Mouse (Mus musculus) left cerebral cortex, postnatal 10 days (tissue): ENCODE results near the gene Atxn1. TPM values are rescaled to one million over a fixed set of nuclear protein-coding genes. Genes with fewer than 3 reads are reported as not detected.

ENCODE experiments used
- DNase-seq, 2 experiments: peaks; one replicate each; pipeline ENCODE4 v3.0.0; 2021 to 2022; ENCODE audit warnings: low spot score in 2 of 2, mixed read lengths in 1 of 2; ENCODE audit errors: extremely low spot score in 1 of 2
- intact Hi-C: fragments of 180-260 bp; cut with DNase I; formaldehyde crosslinking; loops from one replicate; pipeline ENCODE4 v1.15.1; 2025
- total RNA-seq, 2 experiments: library from RNA; stranded (reverse); gene quantifications; 2 replicates each; pipeline ENCODE4 v1.2.3; 2021

The Atxn1 gene
- total RNA-seq, 2 experiments from 2014 or later, result 149 to 152 TPM

DNA sequence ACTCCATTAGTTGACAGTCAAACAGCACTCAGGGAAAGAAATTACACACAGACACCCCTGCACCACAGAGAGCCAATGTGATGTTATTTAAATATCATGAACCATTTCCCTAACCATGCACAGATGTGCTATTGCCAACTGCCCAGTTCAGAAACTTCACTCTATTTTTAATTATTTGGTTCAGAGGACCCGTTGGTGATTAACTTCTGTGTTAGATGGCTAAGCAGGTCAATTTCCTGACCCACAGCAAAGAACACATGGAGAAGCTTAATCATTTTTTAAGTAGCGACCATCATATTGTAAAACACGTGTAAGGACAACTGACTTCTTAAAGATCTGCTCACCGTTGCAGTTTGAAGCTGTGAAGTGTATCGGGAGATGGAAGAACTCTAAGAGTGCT is 26.7 kb downstream of the Atxn1 start:
- intact Hi-C loops, result no loop called here
- DNase-seq, result no peak

DNA sequence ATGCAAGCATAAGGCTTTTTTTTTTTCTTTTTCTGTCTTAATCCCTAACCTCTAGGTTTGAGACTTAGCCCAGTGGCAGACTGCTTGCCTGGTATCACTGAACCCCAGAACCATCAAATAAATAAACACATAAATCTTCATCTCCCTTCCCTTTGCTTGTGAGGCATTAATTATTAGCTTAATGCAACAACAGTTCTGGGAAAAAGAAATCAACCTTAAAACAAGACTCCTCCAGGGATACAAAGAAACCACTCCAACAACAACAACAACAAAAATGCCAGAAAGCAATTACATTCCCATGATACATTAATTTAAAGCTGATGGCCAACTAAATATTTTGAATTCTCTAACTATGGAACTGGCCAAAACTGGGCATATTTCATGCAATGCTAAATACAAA is 28.0 kb downstream of the Atxn1 start:
- no peak for DNase-seq
- intact Hi-C loops, result no loop called here

DNA sequence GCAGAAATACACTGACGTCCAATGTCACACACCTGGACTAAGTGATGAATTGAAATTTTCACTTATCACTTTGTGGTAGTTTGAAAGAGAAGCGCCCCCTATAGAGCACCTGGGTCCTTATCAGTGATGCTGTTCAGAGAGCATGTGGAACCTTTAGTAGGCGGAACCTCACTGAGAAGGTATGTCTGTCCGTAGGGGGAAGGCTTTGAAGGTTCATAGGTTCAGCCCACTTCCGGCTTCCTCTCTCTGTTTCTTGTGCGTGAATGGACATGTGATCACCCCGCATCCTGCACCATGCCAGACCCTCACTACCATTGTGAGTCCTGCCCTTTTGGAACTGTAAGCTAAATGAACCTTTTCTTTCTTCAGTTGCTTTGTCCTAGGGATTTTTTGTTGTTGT is 29.0 kb downstream of the Atxn1 start:
- no peak for DNase-seq
- intact Hi-C loops, result no loop called here

DNA sequence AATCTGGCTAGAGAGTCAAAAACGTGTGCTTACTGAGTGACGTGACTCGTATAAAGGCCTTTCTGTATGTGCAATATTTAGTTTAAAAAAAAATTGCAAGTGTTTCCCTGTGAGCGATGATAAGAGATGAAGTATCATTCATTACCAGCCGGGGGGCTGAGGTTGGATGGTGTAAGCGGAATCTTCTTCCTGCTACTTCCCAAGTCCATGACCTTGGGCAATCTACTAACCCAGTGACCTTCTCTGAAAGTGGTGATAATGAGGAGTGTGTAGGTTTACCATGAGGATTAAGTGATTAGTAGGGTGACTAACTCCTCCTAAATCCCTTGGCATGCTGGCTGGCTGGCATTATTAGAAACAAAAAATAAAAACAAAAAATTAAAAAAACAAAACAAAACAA is 30.0 kb downstream of the Atxn1 start:
- intact Hi-C loops, result no loop called here
- DNase-seq, result no peak

DNA sequence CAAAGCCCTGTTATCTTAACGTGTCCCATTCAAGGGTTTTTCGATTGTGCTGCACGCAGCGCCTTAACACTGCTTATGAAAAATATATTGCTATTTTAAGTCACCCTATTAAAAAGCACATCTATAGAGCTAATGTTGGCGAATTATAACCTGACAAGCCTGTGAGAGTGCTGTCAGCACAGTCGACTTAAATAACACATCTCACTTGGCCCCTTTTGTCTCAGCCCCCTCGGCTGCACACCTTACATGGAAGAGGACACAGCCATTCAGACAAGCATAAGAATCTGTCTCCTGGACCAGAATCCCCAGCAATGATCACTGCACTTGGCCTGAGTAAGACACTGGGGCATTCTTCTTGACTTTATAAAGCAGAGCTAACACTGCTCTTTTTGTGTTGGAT is 30.7 kb downstream of the Atxn1 start:
- DNase-seq, result no peak
- intact Hi-C loops, result no loop called here

DNA sequence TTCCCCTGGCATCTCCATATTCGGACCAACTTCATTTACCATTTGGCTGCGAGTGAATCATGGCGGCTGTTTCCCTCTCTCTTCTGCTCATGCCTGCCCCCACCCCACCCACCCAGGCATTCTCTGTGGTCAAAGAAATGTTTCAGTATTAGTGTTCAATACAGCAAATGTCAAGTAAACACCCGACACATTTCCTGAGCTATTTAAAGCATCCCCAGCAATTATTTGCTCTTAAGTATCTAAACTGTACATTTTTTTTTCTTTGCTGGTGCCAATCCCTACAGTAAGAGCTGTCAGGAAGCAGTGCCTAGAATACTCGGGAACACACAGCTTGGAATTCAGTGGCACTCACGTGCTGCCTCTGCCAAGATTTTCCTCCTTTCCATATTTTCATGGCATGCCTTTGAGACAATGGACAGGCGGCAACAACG is 32.3 kb downstream of the Atxn1 start:
- DNase-seq, result no peak
- intact Hi-C loops, result no loop called here

DNA sequence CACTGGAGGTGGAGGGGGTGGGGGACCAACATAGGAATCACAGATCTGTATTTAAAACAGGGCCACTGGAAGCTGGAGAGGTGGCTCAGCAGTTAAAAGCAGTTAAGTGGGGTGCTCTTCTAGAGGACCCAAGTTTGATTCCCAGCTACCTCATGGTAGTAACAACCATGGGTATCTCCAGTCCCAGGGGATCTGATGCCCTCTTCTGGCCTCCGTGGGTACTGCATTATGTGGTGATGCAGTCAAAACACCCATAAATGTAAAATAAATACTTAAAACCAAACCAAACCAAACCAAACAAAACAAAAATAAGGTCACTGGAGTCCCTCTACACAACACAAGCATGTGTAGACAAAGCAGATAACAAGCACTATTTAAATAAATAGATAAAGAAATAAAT is 32.9 kb downstream of the Atxn1 start:
- intact Hi-C loops, result no loop called here
- DNase-seq, result no peak

DNA sequence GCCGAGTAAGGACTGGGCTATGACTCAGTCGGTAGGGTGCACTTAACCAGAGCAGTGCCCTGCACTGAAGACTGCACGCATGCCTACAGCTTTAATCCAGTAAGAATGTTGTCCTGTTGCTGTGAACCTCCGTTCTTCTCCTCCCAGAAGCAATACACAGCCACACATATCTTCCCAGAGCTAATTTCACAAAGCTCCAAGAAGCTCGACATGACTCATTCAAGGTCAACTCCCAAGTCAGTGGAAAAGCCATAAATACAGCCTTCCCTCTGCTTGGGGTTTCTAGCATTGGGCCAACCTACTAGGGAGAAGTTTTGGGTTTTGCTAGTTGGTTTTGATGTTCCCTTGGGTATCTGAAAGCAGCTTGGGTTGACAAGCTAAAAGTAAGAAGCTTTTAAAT is 33.6 kb downstream of the Atxn1 start:
- intact Hi-C loops, result no loop called here
- DNase-seq, result no peak

DNA sequence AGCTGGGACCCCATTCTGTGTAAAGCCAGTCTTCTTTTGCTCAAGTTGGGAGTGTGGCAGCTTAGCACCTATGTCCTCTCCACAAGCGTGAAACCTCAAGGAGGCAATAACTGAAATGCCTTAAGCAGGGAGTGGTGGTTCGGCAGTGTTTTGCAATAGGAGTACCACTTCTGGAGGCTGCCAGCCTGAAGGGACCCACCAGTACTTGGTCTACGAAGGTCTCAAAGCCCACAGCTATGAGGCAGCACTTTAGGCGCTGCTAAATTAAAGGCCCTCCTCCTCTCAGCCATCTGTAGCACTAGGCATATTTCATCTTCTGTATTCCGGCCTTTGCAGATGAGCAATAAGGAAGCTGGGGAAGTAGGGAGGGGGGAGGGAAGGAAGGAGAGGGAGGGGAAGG is 35.1 kb downstream of the Atxn1 start:
- intact Hi-C loops, result no loop called here
- DNase-seq, result no peak

DNA sequence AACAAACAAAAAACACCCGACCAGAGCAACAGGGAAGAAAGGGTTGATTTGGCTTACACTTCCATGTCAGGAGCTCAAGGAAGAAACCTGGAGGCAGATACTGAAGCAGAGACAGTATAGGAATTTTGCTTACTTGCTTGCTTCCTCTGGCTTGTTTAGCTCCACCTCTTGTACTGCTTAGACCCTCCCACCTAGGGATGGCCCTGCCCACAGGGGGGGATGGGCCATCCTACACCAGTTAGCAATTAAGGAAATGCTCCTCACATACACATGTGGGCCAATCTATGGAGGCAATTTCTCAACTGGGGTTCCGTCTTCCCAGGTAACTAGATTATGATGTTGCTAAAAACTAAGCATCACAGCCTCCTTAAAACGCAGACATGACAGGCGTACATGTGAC is 39.5 kb downstream of the Atxn1 start:
- intact Hi-C loops, result no loop called here
- DNase-seq, result no peak

DNA sequence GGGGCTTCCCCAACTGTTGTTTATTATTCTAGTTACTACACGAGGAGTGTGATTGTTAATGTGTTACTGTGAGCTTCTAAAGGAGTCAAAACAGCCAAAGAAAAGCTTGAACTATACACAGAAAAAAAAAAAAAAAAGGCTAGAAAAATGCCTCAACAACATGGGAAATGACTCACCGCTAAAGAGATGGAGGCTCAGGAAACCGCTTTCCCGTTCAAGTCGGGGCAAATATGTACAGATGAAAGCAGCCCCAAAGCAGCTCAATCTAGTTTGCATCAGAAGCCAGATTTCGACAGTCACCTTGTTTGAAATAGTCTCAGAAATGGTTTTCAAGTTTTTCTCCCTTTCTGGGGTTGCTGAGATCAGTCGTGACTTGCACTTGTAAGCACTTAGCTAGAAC is 40.3 kb downstream of the Atxn1 start:
- no peak for DNase-seq
- intact Hi-C loops, result no loop called here

DNA sequence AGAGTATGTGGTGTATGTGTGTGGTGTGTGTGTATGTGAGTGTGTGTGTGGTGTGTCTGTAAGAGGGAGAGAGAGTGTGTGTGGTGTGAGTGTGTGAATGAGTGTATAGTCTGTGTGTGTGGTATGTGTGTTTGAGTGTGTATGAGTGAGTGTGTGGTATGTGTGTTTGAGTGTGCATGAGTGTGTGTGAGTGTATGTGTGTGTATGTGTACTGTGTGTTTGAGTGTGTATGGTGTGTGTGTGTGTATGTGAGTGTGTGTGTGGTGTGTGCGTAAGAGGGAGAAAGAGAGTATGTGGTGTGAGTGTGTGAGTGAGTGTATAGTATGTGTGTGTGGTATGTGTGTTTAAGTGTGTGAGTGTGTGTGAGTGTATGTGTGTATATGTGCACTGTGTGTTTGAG is 41.7 kb downstream of the Atxn1 start:
- intact Hi-C loops, result no loop called here
- no peak for DNase-seq

DNA sequence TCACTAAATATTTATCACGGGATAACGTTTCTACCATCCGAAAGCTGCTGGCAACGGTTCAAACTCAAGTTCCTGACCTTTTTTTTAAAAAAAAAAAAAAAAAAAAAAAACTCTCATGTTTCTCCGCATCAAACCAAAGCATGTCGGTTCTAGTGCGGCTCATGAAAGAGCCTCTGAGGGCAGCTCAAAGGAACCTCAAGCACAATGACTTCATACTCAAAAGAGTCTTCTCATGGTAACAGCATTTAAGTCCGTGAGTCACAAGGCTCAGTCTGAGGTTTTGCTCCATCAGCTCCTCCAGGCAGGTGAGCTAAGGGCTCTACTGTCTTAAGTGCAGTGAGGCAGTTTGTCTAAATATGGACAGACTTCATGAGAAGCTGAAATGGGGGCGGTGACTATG is 42.3 kb downstream of the Atxn1 start:
- DNase-seq, result no peak
- intact Hi-C loops, result no loop called here

DNA sequence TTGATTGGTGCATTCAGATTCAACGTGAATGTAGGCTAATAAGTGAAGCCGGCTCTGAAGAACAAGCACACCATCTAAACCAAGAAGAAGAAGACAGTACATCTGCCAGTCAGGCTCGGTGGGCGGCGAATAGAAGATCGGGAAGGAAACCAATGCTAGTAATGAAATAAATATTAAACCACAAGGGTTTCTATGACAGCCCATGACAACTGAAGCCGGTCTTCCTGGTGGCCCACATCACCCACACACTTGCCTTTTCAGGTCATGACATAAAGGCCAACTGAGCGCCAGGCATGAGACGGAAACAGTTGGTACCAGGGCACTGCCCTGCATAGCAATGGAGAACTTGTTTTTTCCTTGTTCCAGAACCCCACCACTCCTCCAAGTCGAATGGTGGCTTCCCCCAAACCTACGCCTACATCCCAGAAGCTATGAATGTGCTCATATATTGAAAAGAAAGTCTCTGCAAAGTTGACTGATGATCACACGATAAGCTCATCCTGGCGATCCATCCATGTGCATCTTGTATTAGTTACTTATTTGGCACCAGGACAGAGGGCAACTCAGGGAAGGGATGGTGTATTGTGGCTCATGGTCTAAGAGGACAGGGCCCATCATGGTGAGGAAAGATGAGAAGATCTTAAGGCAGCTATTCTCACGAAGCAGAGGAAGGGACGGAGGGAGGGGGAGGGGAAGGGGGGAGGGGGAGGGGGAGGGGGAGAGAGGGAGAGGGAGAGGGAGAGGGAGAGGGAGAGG is 45.7 kb downstream of the Atxn1 start:
- intact Hi-C loops, result no loop called here
- no peak for DNase-seq

DNA sequence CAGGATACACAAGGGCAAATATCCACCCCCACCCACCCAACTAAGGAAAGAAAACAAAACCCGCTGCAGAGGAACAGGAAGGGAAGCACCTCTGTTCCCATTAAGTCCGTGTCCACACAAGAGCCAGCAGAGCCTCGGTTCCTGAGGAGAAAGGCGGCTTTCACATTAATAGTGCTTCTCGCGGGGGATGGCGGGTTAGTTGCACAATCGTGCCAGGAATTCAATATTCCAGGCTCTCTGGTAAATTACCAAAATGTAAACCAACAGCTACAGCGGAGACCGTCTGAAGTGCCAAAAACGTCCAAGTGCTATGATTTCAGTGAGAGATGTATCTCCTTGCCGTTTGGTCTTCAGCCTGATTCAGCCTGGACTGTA is 46.8 kb downstream of the Atxn1 start:
- intact Hi-C loops, result no loop called here
- no peak for DNase-seq

DNA sequence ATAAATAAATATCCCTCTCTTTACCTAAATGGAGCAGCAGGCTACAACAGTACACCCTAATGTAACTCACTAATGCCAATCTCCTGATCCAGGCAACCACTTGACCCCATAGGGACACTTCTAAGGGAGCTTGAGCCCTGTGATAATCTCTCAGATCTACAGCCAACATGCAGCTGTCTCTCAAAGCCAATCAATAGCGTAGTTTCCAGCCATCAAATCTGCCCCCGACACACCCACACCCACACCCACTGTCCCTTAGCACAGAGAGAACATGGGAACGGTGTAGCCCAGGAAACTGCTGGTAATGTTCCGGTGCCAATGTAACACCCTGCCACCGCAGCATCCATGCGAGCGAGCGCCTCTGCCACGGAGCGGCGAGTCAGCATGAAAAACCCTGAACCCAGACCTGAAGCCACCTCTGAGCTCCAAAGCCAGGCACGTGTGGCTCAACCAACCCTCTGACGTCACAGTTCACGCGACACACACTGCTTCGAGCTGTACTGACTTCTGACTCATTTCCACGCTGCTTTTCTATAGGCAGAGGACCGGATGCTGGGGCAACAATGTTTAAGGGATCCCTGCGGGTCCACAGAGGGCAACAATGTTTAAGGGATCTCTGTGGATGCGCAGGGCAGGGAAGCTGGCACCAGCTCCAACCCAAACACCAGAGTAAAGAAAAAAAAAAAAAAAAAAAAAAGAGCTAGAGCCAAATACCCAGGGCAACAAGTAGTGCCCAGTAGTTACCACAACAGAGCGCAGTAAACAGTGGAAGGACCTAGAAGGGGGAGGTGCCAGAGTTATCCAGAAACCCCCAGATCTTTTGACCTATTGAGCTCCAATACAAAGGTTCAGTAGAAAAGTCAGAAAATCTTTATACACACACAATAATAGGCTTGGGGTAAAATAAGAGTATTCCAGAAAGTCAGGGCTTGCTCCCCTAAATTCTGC is 47.5 kb downstream of the Atxn1 start:
- intact Hi-C loops, result no loop called here

DNA sequence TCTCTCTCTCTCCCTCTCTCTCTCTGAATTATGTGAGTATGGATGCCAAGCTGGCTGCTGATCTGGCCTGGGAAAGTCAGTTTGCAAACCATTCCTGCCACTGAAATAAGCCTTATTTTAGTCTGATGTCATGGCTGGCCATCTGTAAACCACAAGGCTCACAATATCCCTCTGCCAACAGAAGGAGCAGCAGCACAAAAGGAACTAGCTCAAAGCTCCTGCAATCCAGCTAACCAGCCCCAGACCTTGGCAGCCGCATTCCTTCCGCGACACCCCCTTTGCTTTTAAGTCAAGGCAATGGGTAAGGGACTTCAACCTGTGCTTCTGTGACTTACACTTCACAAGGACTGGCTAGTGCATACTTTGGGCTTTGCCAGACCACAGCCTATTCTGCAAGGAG is 48.9 kb downstream of the Atxn1 start:
- intact Hi-C loops, result no loop called here
- DNase-seq, result no peak

More for the DNA sequence above, 47.5 kb downstream of the Atxn1 start:
- DNase-seq, result no peak

DNA sequence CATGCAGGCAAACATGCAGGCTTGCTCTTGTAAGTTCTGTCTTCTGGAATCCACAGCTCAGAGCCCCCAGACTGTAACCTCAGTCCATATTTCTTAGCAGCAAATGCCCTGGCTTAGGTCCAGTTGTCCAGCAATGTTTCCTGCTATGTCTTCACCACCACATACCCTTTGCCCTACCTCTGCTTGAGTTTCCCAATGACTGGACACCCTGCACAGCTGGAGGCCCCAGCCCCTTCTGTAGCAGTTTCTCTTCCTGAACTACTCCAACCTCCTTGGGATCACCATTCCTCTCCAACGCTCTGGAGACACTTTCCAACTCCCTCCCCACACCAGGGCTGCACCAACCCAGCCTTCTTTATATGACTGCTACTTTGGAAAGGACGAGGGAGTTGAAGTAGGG is 49.8 kb downstream of the Atxn1 start:
- DNase-seq, result no peak
- intact Hi-C loops, result no loop called here

DNA sequence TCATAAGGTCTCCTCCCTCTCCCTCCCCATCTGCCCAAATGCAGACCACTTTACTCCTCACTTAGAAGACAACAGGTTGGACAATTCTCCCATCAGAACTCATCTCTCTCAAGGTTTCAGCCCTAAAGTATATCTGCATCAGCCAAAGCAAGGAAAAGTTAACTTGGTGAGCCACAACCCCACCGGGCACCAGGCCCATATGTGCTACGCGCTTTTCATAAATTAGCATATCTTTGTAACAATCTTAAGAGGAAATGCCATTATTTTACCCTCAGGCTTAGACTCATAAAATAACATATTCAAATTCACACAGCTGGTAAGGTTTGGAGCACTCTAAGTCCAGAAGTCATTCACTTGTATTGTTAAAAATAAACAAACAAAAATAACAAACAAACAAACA is 50.7 kb downstream of the Atxn1 start:
- intact Hi-C loops, result no loop called here
- DNase-seq, result no peak

DNA sequence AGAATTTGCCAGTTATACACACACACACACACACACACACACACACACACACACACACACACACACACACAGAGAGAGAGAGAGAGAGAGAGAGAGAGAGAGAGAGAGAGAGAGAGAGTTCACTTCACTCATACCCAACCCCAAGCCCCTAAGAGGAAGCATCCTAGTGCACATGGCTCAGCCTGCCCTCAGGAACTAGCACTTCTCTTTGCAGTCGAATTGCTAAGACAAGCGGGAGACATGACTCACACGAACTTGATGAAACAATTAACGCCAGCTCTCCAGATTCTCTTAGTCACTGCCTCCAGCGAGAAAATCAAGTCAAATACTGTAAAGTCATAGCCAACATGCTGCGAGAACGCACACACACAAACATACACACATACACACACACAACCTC is 53.0 kb downstream of the Atxn1 start:
- intact Hi-C loops, result no loop called here
- DNase-seq, result no peak
